Mouse (Mus musculus): ENCODE measurements at regions not wholly inside any gene's neighbourhood (a gene's known extent, or its start where the extent isn't known, plus 50 kb on each side); places are given as distances from the start of the nearest gene placed in this dataset.

GRCm38 (mm10) chr17:10001071-10001591 lies 318.5 kb downstream of the Qk start:
- no peak for ATAC-seq (replicated peaks; ENCODE audit: poor library complexity)

GRCm38 (mm10) chr17:9995321-9995720 lies 324.3 kb downstream of the Qk start:
- no peak for ATAC-seq (replicated peaks; ENCODE audit: poor library complexity)

- no peak for ATAC-seq (replicated peaks; ENCODE audit: poor library complexity)
Observed at GRCm38 (mm10) chr17:9990744-9991143, 321.2 kb upstream of the Pabpc6 start.

- no peak for ATAC-seq (replicated peaks; ENCODE audit: poor library complexity)
Observed at GRCm38 (mm10) chr17:9981273-9981672, 311.8 kb upstream of the Pabpc6 start.

- ATAC-seq (replicated peaks; ENCODE audit: poor library complexity), result no peak
Observed at GRCm38 (mm10) chr17:9976866-9977421, 307.4 kb upstream of the Pabpc6 start.

GRCm38 (mm10) chr17:9975995-9976394 lies 306.5 kb upstream of the Pabpc6 start:
- ATAC-seq (replicated peaks; ENCODE audit: poor library complexity), result no peak

- no peak for ATAC-seq (replicated peaks; ENCODE audit: poor library complexity)
Observed at GRCm38 (mm10) chr17:9975153-9975552, 305.6 kb upstream of the Pabpc6 start.

GRCm38 (mm10) chr17:9967988-9968387 lies 298.5 kb upstream of the Pabpc6 start:
- peak; percentile 55; the same call in 1 of the 2 replicates for ATAC-seq (replicated peaks; ENCODE audit: poor library complexity)

GRCm38 (mm10) chr17:9962893-9963436 lies 293.4 kb upstream of the Pabpc6 start:
- ATAC-seq (replicated peaks; ENCODE audit: poor library complexity), result no peak

- no peak for ATAC-seq (replicated peaks; ENCODE audit: poor library complexity)
Observed at GRCm38 (mm10) chr17:9948985-9949667, 279.6 kb upstream of the Pabpc6 start.

GRCm38 (mm10) chr17:9947609-9948008 lies 278.1 kb upstream of the Pabpc6 start:
- ATAC-seq (replicated peaks; ENCODE audit: poor library complexity), result no peak

- ATAC-seq (replicated peaks; ENCODE audit: poor library complexity), result no peak
Observed at GRCm38 (mm10) chr17:9944513-9944912, 275.0 kb upstream of the Pabpc6 start.

- ATAC-seq (replicated peaks; ENCODE audit: poor library complexity), result no peak
Observed at GRCm38 (mm10) chr17:9942171-9942570, 272.7 kb upstream of the Pabpc6 start.

GRCm38 (mm10) chr17:9939576-9939975 lies 270.1 kb upstream of the Pabpc6 start:
- no peak for ATAC-seq (replicated peaks; ENCODE audit: poor library complexity)

- no peak for ATAC-seq (replicated peaks; ENCODE audit: poor library complexity)
Observed at GRCm38 (mm10) chr17:9938426-9938825, 268.9 kb upstream of the Pabpc6 start.

GRCm38 (mm10) chr17:9937211-9937610 lies 267.7 kb upstream of the Pabpc6 start:
- ATAC-seq (replicated peaks; ENCODE audit: poor library complexity), result no peak

- ATAC-seq (replicated peaks; ENCODE audit: poor library complexity), result no peak
Observed at GRCm38 (mm10) chr17:9932186-9932585, 262.7 kb upstream of the Pabpc6 start.

- ATAC-seq (replicated peaks; ENCODE audit: poor library complexity), result no peak
Observed at GRCm38 (mm10) chr17:9931526-9931925, 262.0 kb upstream of the Pabpc6 start.

GRCm38 (mm10) chr17:9929448-9930088 lies 260.1 kb upstream of the Pabpc6 start:
- no peak for ATAC-seq (replicated peaks; ENCODE audit: poor library complexity)

- ATAC-seq (replicated peaks; ENCODE audit: poor library complexity), result no peak
Observed at GRCm38 (mm10) chr17:9927724-9928123, 258.2 kb upstream of the Pabpc6 start.

GRCm38 (mm10) chr17:9926308-9926707 lies 256.8 kb upstream of the Pabpc6 start:
- no peak for ATAC-seq (replicated peaks; ENCODE audit: poor library complexity)

- peak; percentile 50; the same call in 1 of the 2 replicates for ATAC-seq (replicated peaks; ENCODE audit: poor library complexity)
Observed at GRCm38 (mm10) chr17:9921326-9921725, 251.8 kb upstream of the Pabpc6 start.

All from megakaryocyte progenitor cell, adult 5-6 weeks (primary cell).